Mouse (Mus musculus): ENCODE data around the gene 1700067K01Rik. TPM values are rescaled to one million over a fixed set of nuclear protein-coding genes. Genes with fewer than 3 reads are reported as not detected.

1700067K01Rik gene
- polyA plus RNA-seq, 1 experiment from 2014 or later = 0.73 TPM

GRCm38 (mm10) chr8:84053229-84053628 is 51.9 kb downstream of the 1700067K01Rik start:
- Histone ChIP-seq H3K4me3 (no peak overlapping the region), H3K27ac (no peak overlapping the region), H3K36me3 (no peaks in the 10 kb centered on the region), H3K27me3 (ENCODE audit: low read depth, poor library complexity, severe bottlenecking) (peaks cover 4% of the 10 kb centered on the region; the same call in 1 of the 2 replicates), H3K9me3 (replicated peaks) (no peaks in the 10 kb centered on the region), H3K4me1 (0 out of 2 replicates have a peak, but pooled peaks cover 5% of the 10 kb centered on the region)
- DNase-seq (ENCODE audit: low spot score) = no peak
- 95% methylated on average over 5 of the region's 5 CpGs for WGBS

MicroRNAs within 50 kb of the gene (microRNA counts, 519-probe panel; counts per million panel counts)
- microRNA mmu-miR-1199 = 684 counts per million, percentile 72 among the panel's probes with 10 or more counts

Small RNA genes within 50 kb of the gene (microRNA-seq; reads per million reads assigned to microRNA genes)
- gene Mir1199 (1.8 reads per million), gene Mir8111 (2.1 reads per million)

Other genes starting within 250 kb of the 1700067K01Rik start
- gene Adgrl1, start 101.4 kb upstream of the 1700067K01Rik start, polyA plus RNA-seq (2016; fragmentation: Nextera tagmentation; extraction: Ambion mirVana) = 12.3 and 16.2 TPM in 2 replicates
- 0.58 and 0.70 TPM in 2 replicates for gene Gm10644, start 46.3 kb upstream of the 1700067K01Rik start, polyA plus RNA-seq (2016; fragmentation: Nextera tagmentation; extraction: Ambion mirVana)
- gene Asf1b, start 46.0 kb upstream of the 1700067K01Rik start, polyA plus RNA-seq (2016; fragmentation: Nextera tagmentation; extraction: Ambion mirVana) = 94.6 and 101 TPM in 2 replicates
- 136 and 158 TPM in 2 replicates for gene Prkaca, start 28.5 kb upstream of the 1700067K01Rik start, polyA plus RNA-seq (2016; fragmentation: Nextera tagmentation; extraction: Ambion mirVana)
- 10.3 and 12.5 TPM in 2 replicates for gene Samd1, start 3.8 kb upstream of the 1700067K01Rik start, polyA plus RNA-seq (2016; fragmentation: Nextera tagmentation; extraction: Ambion mirVana)
- 0.13 TPM in 1 of 2 replicates, not detected in the other for gene 2210011C24Rik, start 10.7 kb downstream of the 1700067K01Rik start, polyA plus RNA-seq (2016; fragmentation: Nextera tagmentation; extraction: Ambion mirVana)
- 6.5 and 6.6 TPM in 2 replicates for gene Palm3, start 20.0 kb downstream of the 1700067K01Rik start, polyA plus RNA-seq (2016; fragmentation: Nextera tagmentation; extraction: Ambion mirVana)
- gene Il27ra, start 41.1 kb downstream of the 1700067K01Rik start, polyA plus RNA-seq (2016; fragmentation: Nextera tagmentation; extraction: Ambion mirVana) = 0.40 and 0.58 TPM in 2 replicates
- not detected in 2 replicates for gene Rln3, start 43.5 kb downstream of the 1700067K01Rik start, polyA plus RNA-seq (2016; fragmentation: Nextera tagmentation; extraction: Ambion mirVana)
- gene Gm10643, start 63.6 kb downstream of the 1700067K01Rik start, polyA plus RNA-seq (2016; fragmentation: Nextera tagmentation; extraction: Ambion mirVana) = 0.88 and 1.0 TPM in 2 replicates
- gene Rfx1, start 65.3 kb downstream of the 1700067K01Rik start, polyA plus RNA-seq (2016; fragmentation: Nextera tagmentation; extraction: Ambion mirVana) = 9.5 and 11.3 TPM in 2 replicates
- 20.2 and 20.8 TPM in 2 replicates for gene Dcaf15, start 103.3 kb downstream of the 1700067K01Rik start, polyA plus RNA-seq (2016; fragmentation: Nextera tagmentation; extraction: Ambion mirVana)
- gene Podnl1, start 124.5 kb downstream of the 1700067K01Rik start, polyA plus RNA-seq (2016; fragmentation: Nextera tagmentation; extraction: Ambion mirVana) = 0.29 TPM in 1 of 2 replicates, not detected in the other
- 22.6 and 24.8 TPM in 2 replicates for gene Cc2d1a, start 146.4 kb downstream of the 1700067K01Rik start, polyA plus RNA-seq (2016; fragmentation: Nextera tagmentation; extraction: Ambion mirVana)
- 1.5 and 2.3 TPM in 2 replicates for gene 4930432K21Rik, start 146.5 kb downstream of the 1700067K01Rik start, polyA plus RNA-seq (2016; fragmentation: Nextera tagmentation; extraction: Ambion mirVana)
- 3.1 and 3.2 TPM in 2 replicates for gene Nanos3, start 183.7 kb downstream of the 1700067K01Rik start, polyA plus RNA-seq (2016; fragmentation: Nextera tagmentation; extraction: Ambion mirVana)
- gene Zswim4, start 235.6 kb downstream of the 1700067K01Rik start, polyA plus RNA-seq (2016; fragmentation: Nextera tagmentation; extraction: Ambion mirVana) = 40.1 and 44.4 TPM in 2 replicates
- gene D8Ertd738e, start 248.2 kb downstream of the 1700067K01Rik start, polyA plus RNA-seq (2016; fragmentation: Nextera tagmentation; extraction: Ambion mirVana) = 420 and 449 TPM in 2 replicates

All from limb, embryonic 10.5 days (tissue).